Mouse (Mus musculus): Measurements from ENCODE around the gene Lrrc7. TPM values are rescaled to one million over a fixed set of nuclear protein-coding genes. Genes with fewer than 3 reads are reported as not detected.
A peak's percentile ranks its signal among the peaks of the same experiment; 100 is the strongest.

Lrrc7 gene
- total and polyA plus RNA-seq, 2 experiments from 2014 or later, result 6.7 to 40.1 TPM

- Histone ChIP-seq H3K4me1 (ENCODE audit: insufficient read depth) (no peaks in the 10 kb centered on the region), H3K9me3 (ENCODE audit: low read length) (no peaks in the 10 kb centered on the region), H3K4me3 (ENCODE audit: low read depth, low read length) (no peak overlapping the region), H3K4me2 (ENCODE audit: low read depth) (no peak overlapping the region), H3K27me3 (ENCODE audit: insufficient read depth, low read length) (no peaks in the 10 kb centered on the region), H3K36me3 (ENCODE audit: insufficient read depth) (no peaks in the 10 kb centered on the region; the same call in 1 of the 2 replicates), H3K27ac (ENCODE audit: low read depth, low read length) (no peak overlapping the region), H3K9ac (no peak overlapping the region)
- TF ChIP-seq CTCF (IDR thresholded peaks at IDR 0.05; ENCODE audit: low read depth), result no peak
- DNase-seq, result no peak
- ATAC-seq, result no peak
- WGBS, result 79% methylated on average over 5 of the region's 5 CpGs
These were observed 484.2 kb downstream of the Lrrc7 start for GRCm38 (mm10) chr3:158077828-158078227.

- DNase-seq (no peak), ATAC-seq (no peak)
- no peak for TF ChIP-seq CTCF (IDR thresholded peaks at IDR 0.05; ENCODE audit: low read depth)
- no peaks in the 10 kb centered on the region for H3K9me3 ChIP-seq (ENCODE audit: low read length)
- H3K36me3 ChIP-seq (ENCODE audit: insufficient read depth), result no peaks in the 10 kb centered on the region; the same call in 1 of the 2 replicates
- no peak overlapping the region for H3K9ac ChIP-seq
- H3K4me1 ChIP-seq (ENCODE audit: insufficient read depth), result no peaks in the 10 kb centered on the region
- H3K27me3 ChIP-seq (ENCODE audit: insufficient read depth, low read length), result no peaks in the 10 kb centered on the region
- 55% methylated on average over 1 of the region's 1 CpGs for WGBS
- H3K4me2 ChIP-seq (ENCODE audit: low read depth), result no peak overlapping the region
- no peak overlapping the region for H3K4me3 ChIP-seq (ENCODE audit: low read depth, low read length)
- no peak overlapping the region for H3K27ac ChIP-seq (ENCODE audit: low read depth, low read length)
These were observed 484.6 kb downstream of the Lrrc7 start for GRCm38 (mm10) chr3:158077380-158077772.

- no peak overlapping the region for H3K4me3 ChIP-seq (ENCODE audit: low read depth, low read length)
- TF ChIP-seq CTCF (IDR thresholded peaks at IDR 0.05; ENCODE audit: low read depth), result peak; percentile 65
- DNase-seq (peak; percentile 36), ATAC-seq (peak; percentile 47; the same call in 1 of the 2 replicates)
- no peak overlapping the region for H3K4me2 ChIP-seq (ENCODE audit: low read depth)
- no peak overlapping the region for H3K9ac ChIP-seq
- no peaks in the 10 kb centered on the region for H3K4me1 ChIP-seq (ENCODE audit: insufficient read depth)
- H3K36me3 ChIP-seq (ENCODE audit: insufficient read depth), result no peaks in the 10 kb centered on the region; the same call in 1 of the 2 replicates
- H3K27ac ChIP-seq (ENCODE audit: low read depth, low read length), result no peak overlapping the region
- H3K27me3 ChIP-seq (ENCODE audit: insufficient read depth, low read length), result no peaks in the 10 kb centered on the region
- WGBS, result 44% methylated on average over 4 of the region's 4 CpGs
- no peaks in the 10 kb centered on the region for H3K9me3 ChIP-seq (ENCODE audit: low read length)
These were observed 485.2 kb downstream of the Lrrc7 start for GRCm38 (mm10) chr3:158076685-158077379.

GRCm38 (mm10) chr3:158075004-158075403 is 487.0 kb downstream of the Lrrc7 start:
- Histone ChIP-seq H3K9ac (no peak overlapping the region), H3K27ac (ENCODE audit: low read depth, low read length) (no peak overlapping the region), H3K4me1 (ENCODE audit: insufficient read depth) (no peaks in the 10 kb centered on the region), H3K36me3 (ENCODE audit: insufficient read depth) (no peaks in the 10 kb centered on the region; the same call in 1 of the 2 replicates), H3K9me3 (ENCODE audit: low read length) (no peaks in the 10 kb centered on the region), H3K27me3 (ENCODE audit: insufficient read depth, low read length) (no peaks in the 10 kb centered on the region), H3K4me3 (ENCODE audit: low read depth, low read length) (no peak overlapping the region), H3K4me2 (ENCODE audit: low read depth) (no peak overlapping the region)
- WGBS, result 89% methylated on average over 2 of the region's 2 CpGs
- ATAC-seq (no peak), DNase-seq (no peak)
- no peak for TF ChIP-seq CTCF (IDR thresholded peaks at IDR 0.05; ENCODE audit: low read depth)

GRCm38 (mm10) chr3:158068613-158069263 is 493.3 kb downstream of the Lrrc7 start:
- no peak overlapping the region for H3K4me2 ChIP-seq (ENCODE audit: low read depth)
- peaks cover 9% of the 10 kb centered on the region; the same call in 1 of the 2 replicates for H3K36me3 ChIP-seq (ENCODE audit: insufficient read depth)
- H3K27me3 ChIP-seq (ENCODE audit: insufficient read depth, low read length), result no peaks in the 10 kb centered on the region
- no peaks in the 10 kb centered on the region for H3K9me3 ChIP-seq (ENCODE audit: low read length)
- 67% methylated on average over 9 of the region's 9 CpGs for WGBS
- H3K27ac ChIP-seq (ENCODE audit: low read depth, low read length), result no peak overlapping the region
- no peak for ATAC-seq
- H3K4me1 ChIP-seq (ENCODE audit: insufficient read depth), result no peaks in the 10 kb centered on the region
- no peak for DNase-seq
- H3K4me3 ChIP-seq (ENCODE audit: low read depth, low read length), result no peak overlapping the region
- TF ChIP-seq CTCF (IDR thresholded peaks at IDR 0.05; ENCODE audit: low read depth), result no peak
- H3K9ac ChIP-seq, result no peak overlapping the region

- no peak overlapping the region for H3K27ac ChIP-seq (ENCODE audit: low read depth, low read length)
- no peak for TF ChIP-seq CTCF (IDR thresholded peaks at IDR 0.05; ENCODE audit: low read depth)
- ATAC-seq (no peak), DNase-seq (no peak)
- H3K4me1 ChIP-seq (ENCODE audit: insufficient read depth), result no peaks in the 10 kb centered on the region
- H3K36me3 ChIP-seq (ENCODE audit: insufficient read depth), result peaks cover 9% of the 10 kb centered on the region; the same call in 1 of the 2 replicates
- WGBS, result 85% methylated on average over 7 of the region's 7 CpGs
- H3K4me3 ChIP-seq (ENCODE audit: low read depth, low read length), result no peak overlapping the region
- H3K9me3 ChIP-seq (ENCODE audit: low read length), result no peaks in the 10 kb centered on the region
- no peak overlapping the region for H3K9ac ChIP-seq
- no peak overlapping the region for H3K4me2 ChIP-seq (ENCODE audit: low read depth)
- no peaks in the 10 kb centered on the region for H3K27me3 ChIP-seq (ENCODE audit: insufficient read depth, low read length)
These were observed 494.1 kb downstream of the Lrrc7 start for GRCm38 (mm10) chr3:158067916-158068315.

- no peaks in the 10 kb centered on the region for H3K4me1 ChIP-seq (ENCODE audit: insufficient read depth)
- WGBS, result 99% methylated on average over 2 of the region's 2 CpGs
These were observed 496.8 kb downstream of the Lrrc7 start for GRCm38 (mm10) chr3:158065256-158065655.

More at GRCm38 (mm10) chr3:158065256-158065655, 496.8 kb downstream of the Lrrc7 start:
- Histone ChIP-seq H3K4me3 (ENCODE audit: low read depth, low read length) (no peak overlapping the region), H3K9ac (no peak overlapping the region), H3K36me3 (ENCODE audit: insufficient read depth) (peaks cover 16% of the 10 kb centered on the region; the same call in 1 of the 2 replicates), H3K27me3 (ENCODE audit: insufficient read depth, low read length) (no peaks in the 10 kb centered on the region), H3K9me3 (ENCODE audit: low read length) (no peaks in the 10 kb centered on the region), H3K4me2 (ENCODE audit: low read depth) (no peak overlapping the region), H3K27ac (ENCODE audit: low read depth, low read length) (no peak overlapping the region)
- DNase-seq, result no peak
- ATAC-seq, result no peak
- no peak for TF ChIP-seq CTCF (IDR thresholded peaks at IDR 0.05; ENCODE audit: low read depth)
